Mouse (Mus musculus) CD4-positive, CD25-positive, alpha-beta regulatory T cell, adult 9 weeks (primary cell): ENCODE data around the gene Stk10. TPM values are rescaled to one million over a fixed set of nuclear protein-coding genes. Genes with fewer than 3 reads are reported as not detected.

ENCODE experiments used
- polyA plus RNA-seq: library from polyadenylated mRNA; unstranded; fragments of 100-300 nt; shearing (Covaris generic); gene quantifications from one replicate; pipeline ENCODE4 v1.2.1, GENCODE M21; 2017

Stk10 gene
- 342 TPM for polyA plus RNA-seq

GRCm38 (mm10) chr11:32532765-32533481 lies at the start of gene Stk10:
Gene Stk10, plus strand, starts transcription at chr11:32533305.

GRCm38 (mm10) chr11:32531871-32532764 lies 987 bp upstream of the Stk10 start, which contains the start of gene Efcab9:
Gene Efcab9, minus strand, starts transcription at chr11:32532081.

GRCm38 (mm10) chr11:32642249-32642876 lies 109.3 kb downstream of the Stk10 start, which contains the start of gene Fbxw11:
Gene Fbxw11, plus strand, starts transcription at chr11:32642724.

Other genes starting within 250 kb of the Stk10 start
- gene Hba-a1, start 249.8 kb upstream of the Stk10 start, polyA plus RNA-seq = 55.9 TPM
- not detected for gene Hbq1b, start 246.3 kb upstream of the Stk10 start, polyA plus RNA-seq
- 81.6 TPM for gene Hba-a2, start 236.8 kb upstream of the Stk10 start, polyA plus RNA-seq
- not detected for gene Hbq1a, start 233.2 kb upstream of the Stk10 start, polyA plus RNA-seq
- gene Sh3pxd2b, start 185.5 kb upstream of the Stk10 start, polyA plus RNA-seq = not detected
- 2.5 TPM for gene Ubtd2, start 77.9 kb upstream of the Stk10 start, polyA plus RNA-seq
- gene Efcab9, start 1.2 kb upstream of the Stk10 start, polyA plus RNA-seq = 1.9 TPM
- gene Fbxw11, start 109.4 kb downstream of the Stk10 start, polyA plus RNA-seq = 25.9 TPM